Mouse (Mus musculus) embryonic fibroblast, embryonic 13.5 days (primary cell): ENCODE results near the gene Car5a. TPM values are rescaled to one million over a fixed set of nuclear protein-coding genes. Genes with fewer than 3 reads are reported as not detected.

Experiments used
- H3K27ac ChIP-seq: 2 replicates; pipeline ENCODE4 v1.5.1; 2012; ENCODE audit warnings: low read length, control low read depth, inconsistent platforms; ENCODE audit not compliant: insufficient read depth
- H3K4me1 ChIP-seq: 2 replicates; pipeline ENCODE4 v1.6.1; 2011; ENCODE audit warnings: low read length; ENCODE audit not compliant: control insufficient read depth, insufficient read depth
- H3K4me3 ChIP-seq: 2 replicates; pipeline ENCODE4 v1.5.1; 2011; ENCODE audit warnings: mild to moderate bottlenecking, control low read depth, low read length; ENCODE audit not compliant: insufficient read depth
- CTCF ChIP-seq: IDR thresholded peaks from 2 replicates; pipeline ENCODE4 v1.5.1; 2011; ENCODE audit warnings: mild to moderate bottlenecking, control low read depth, low read length, moderate library complexity, borderline replicate concordance; ENCODE audit not compliant: insufficient read depth
- POLR2A ChIP-seq: IDR thresholded peaks from 2 replicates; pipeline ENCODE4 v1.6.1; 2011; ENCODE audit warnings: low read depth, mild to moderate bottlenecking, control low read depth, low read length, moderate library complexity
- polyA plus RNA-seq: library from polyadenylated mRNA; stranded (reverse); fragments of >200 nt; gene quantifications from 2 replicates; pipeline ENCODE4 v1.2.4, GENCODE M21; 2011; ENCODE audit warnings: low read depth; ENCODE audit not compliant: missing spikeins, insufficient read length

Car5a gene
- polyA plus RNA-seq, 1 experiment: 3.5 TPM

- TF ChIP-seq CTCF: no peak
- TF ChIP-seq POLR2A: no peak
- H3K27ac ChIP-seq: no peak overlapping the region
- H3K4me1 ChIP-seq: peaks cover 3% of the 10 kb centered on the region; the same call in 1 of the 2 replicates
- no peak overlapping the region for H3K4me3 ChIP-seq
Measured at GRCm38 (mm10) chr8:121924681-121925080, 20.0 kb downstream of the Car5a start.

GRCm38 (mm10) chr8:121922101-121922500 lies 22.6 kb downstream of the Car5a start:
- Histone ChIP-seq H3K27ac (no peak overlapping the region), H3K4me3 (no peak overlapping the region), H3K4me1 (peaks cover 4% of the 10 kb centered on the region; the same call in 1 of the 2 replicates)
- TF ChIP-seq CTCF (no peak), POLR2A (no peak)

GRCm38 (mm10) chr8:121921582-121921981 lies 23.1 kb downstream of the Car5a start:
- H3K4me1 ChIP-seq: peaks cover 4% of the 10 kb centered on the region; the same call in 1 of the 2 replicates

GRCm38 (mm10) chr8:121919731-121920130 lies 25.0 kb downstream of the Car5a start:
- no peak overlapping the region for H3K4me3 ChIP-seq
- H3K4me1 ChIP-seq: peaks cover 4% of the 10 kb centered on the region; the same call in 1 of the 2 replicates
- no peak overlapping the region for H3K27ac ChIP-seq
- no peak for TF ChIP-seq CTCF
- TF ChIP-seq POLR2A: no peak

More at GRCm38 (mm10) chr8:121921582-121921981, 23.1 kb downstream of the Car5a start:
- H3K27ac ChIP-seq: no peak overlapping the region
- H3K4me3 ChIP-seq: no peak overlapping the region
- TF ChIP-seq POLR2A (no peak), CTCF (no peak)

- H3K4me3 ChIP-seq: no peak overlapping the region
- no peak for TF ChIP-seq POLR2A
- TF ChIP-seq CTCF: no peak
- peaks cover 4% of the 10 kb centered on the region; the same call in 1 of the 2 replicates for H3K4me1 ChIP-seq
Measured at GRCm38 (mm10) chr8:121919158-121919557, 25.5 kb downstream of the Car5a start.

GRCm38 (mm10) chr8:121913378-121913777 lies 31.3 kb downstream of the Car5a start:
- Histone ChIP-seq H3K27ac (no peak overlapping the region), H3K4me3 (no peak overlapping the region), H3K4me1 (no peaks in the 10 kb centered on the region)
- TF ChIP-seq CTCF: no peak
- no peak for TF ChIP-seq POLR2A

More at GRCm38 (mm10) chr8:121919158-121919557, 25.5 kb downstream of the Car5a start:
- no peak overlapping the region for H3K27ac ChIP-seq

GRCm38 (mm10) chr8:121912831-121913230 lies 31.9 kb downstream of the Car5a start:
- Histone ChIP-seq H3K27ac (no peak overlapping the region), H3K4me3 (no peak overlapping the region), H3K4me1 (no peaks in the 10 kb centered on the region)
- TF ChIP-seq POLR2A (no peak), CTCF (no peak)

- Histone ChIP-seq H3K27ac (no peak overlapping the region), H3K4me3 (no peak overlapping the region), H3K4me1 (no peaks in the 10 kb centered on the region)
- TF ChIP-seq POLR2A (no peak), CTCF (no peak)
Measured at GRCm38 (mm10) chr8:121911987-121912386, 32.7 kb downstream of the Car5a start.

- Histone ChIP-seq H3K27ac (no peak overlapping the region), H3K4me1 (no peaks in the 10 kb centered on the region), H3K4me3 (no peak overlapping the region)
- TF ChIP-seq POLR2A (no peak), CTCF (no peak)
Measured at GRCm38 (mm10) chr8:121911400-121911799, 33.3 kb downstream of the Car5a start.

- no peak for TF ChIP-seq POLR2A
- TF ChIP-seq CTCF: no peak
- no peak overlapping the region for H3K27ac ChIP-seq
- H3K4me1 ChIP-seq: peaks cover 3% of the 10 kb centered on the region; the same call in 1 of the 2 replicates
- no peak overlapping the region for H3K4me3 ChIP-seq
Measured at GRCm38 (mm10) chr8:121909663-121910062, 35.0 kb downstream of the Car5a start.
